Mouse (Mus musculus): ENCODE measurements around the gene Kif18b.

DNA sequence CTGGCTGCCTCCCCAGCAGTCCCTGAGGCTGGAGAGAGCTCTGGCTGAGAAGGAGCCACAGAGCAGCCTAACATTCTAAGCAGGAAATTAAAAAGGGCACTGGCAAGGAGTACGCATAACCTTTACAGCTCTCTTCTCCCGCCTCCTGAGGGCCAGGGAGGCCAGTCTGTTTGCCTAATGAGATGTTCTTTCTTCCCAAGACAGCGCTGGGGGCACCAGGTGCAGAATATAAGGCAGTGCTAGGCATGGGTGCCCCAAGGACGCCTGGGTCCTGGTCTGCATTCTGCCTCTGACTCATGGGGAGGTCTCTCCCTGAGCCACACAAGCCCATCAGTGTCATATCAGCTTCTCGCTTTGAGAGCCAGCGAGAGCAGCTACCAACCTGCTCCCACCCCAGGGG, 3.4 kb downstream of the Kif18b start:
- TF ChIP-seq CTCF (IDR thresholded peaks at IDR 0.05; ENCODE audit: borderline replicate concordance, control insufficient read depth, extremely low read depth, insufficient read depth, low read length, poor library complexity), result no peak
- no peak for TF ChIP-seq POLR2A (IDR thresholded peaks at IDR 0.05; ENCODE audit: control insufficient read depth, extremely low read depth, insufficient read depth, low read length, poor library complexity)
